Mouse (Mus musculus): ENCODE results near the gene Fut2. TPM values are rescaled to one million over a fixed set of nuclear protein-coding genes. Genes with fewer than 3 reads are reported as not detected.

Gene Fut2
- polyA plus RNA-seq, 1 experiment from 2014 or later = 35.1 TPM

GRCm38 (mm10) chr7:45683396-45684050 lies 17.3 kb upstream of the Fut2 start, which contains the start of gene Ntn5:
TSS of gene Ntn5 (plus strand) at chr7:45684022.
- no peak within 1 kb of the TSS for H3K27ac ChIP-seq (replicated peaks)
- H3K9me3 ChIP-seq (ENCODE audit: control insufficient read depth, low read length) = no peaks in the 10 kb centered on the region
- H3K4me3 ChIP-seq (ENCODE audit: low read depth, low read length) = no peak within 1 kb of the TSS
- no peak for TF ChIP-seq EP300 (optimal IDR thresholded peaks at IDR 0.05)
- no peak for TF ChIP-seq CTCF (IDR thresholded peaks at IDR 0.05; ENCODE audit: low read depth)
- H3K4me2 ChIP-seq (replicated peaks; ENCODE audit: low read depth) = no peak within 1 kb of the TSS
- H3K36me3 ChIP-seq (ENCODE audit: control insufficient read depth, insufficient read depth, low read length) = no peaks in the 10 kb centered on the region
- H3K27me3 ChIP-seq (ENCODE audit: control insufficient read depth, insufficient read depth, low read length) = no peaks in the 10 kb centered on the region
- no peak for ATAC-seq (ENCODE audit: low FRiP score, low TSS enrichment)
- peaks cover 7% of the 10 kb centered on the region; the same call in 1 of the 2 replicates for H3K4me1 ChIP-seq (replicated peaks; ENCODE audit: control insufficient read depth, insufficient read depth)
- DNase-seq (ENCODE audit: low spot score) = no peak
- peak within 1 kb of the TSS; percentile 1; the same call in 1 of the 2 replicates for H3K9ac ChIP-seq (ENCODE audit: low read length)
- 81% methylated on average over 7 of the region's 7 CpGs for WGBS

DNA sequence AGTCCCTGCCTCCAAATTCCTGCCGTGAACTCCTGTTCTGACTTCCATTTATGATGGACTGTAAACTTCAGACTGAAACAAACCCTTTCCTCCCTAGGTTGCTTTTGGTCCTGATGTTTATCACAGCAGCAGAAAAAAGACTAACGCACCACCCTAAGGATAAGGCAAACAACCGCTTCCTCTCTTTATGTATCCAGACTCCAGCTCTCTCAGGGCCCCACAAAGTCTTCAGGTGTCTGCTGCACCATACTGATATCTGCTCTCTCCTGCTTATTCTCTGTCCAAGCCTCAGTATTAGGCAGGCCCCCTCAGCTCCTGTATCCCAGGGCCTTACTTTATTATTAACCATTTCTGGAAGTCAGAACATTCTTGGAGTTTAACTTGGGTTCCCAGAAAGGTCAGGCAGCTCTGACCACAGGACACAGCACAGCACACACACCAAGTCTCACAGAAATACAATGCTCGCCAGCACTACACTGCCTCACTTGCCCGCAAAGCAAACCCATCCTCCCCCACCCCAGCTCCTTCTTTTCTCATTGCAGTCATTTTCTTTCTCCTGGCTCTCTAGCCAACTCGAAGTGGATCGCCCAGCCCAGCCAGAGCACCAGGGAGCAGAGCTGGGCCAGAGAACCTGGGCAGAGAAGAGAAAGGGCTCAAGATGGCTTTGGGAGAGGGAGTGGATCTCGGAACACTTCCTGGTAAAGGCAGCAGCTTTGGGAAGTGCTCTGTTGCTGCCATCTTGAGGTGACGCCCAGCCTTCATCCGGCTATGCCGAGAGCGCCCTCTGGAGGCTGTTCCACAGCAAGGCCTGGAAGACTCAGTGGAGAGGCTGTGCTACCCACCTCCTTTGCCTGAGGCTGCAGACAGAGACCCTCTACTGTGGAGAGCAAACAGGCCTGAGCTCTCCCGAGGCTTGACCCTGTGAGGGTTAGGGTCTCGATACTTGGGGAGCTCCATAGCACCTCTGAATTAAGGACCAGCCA lies 16.2 kb upstream of the Fut2 start:
- 26% methylated on average over 14 of the region's 14 CpGs for WGBS

DNA sequence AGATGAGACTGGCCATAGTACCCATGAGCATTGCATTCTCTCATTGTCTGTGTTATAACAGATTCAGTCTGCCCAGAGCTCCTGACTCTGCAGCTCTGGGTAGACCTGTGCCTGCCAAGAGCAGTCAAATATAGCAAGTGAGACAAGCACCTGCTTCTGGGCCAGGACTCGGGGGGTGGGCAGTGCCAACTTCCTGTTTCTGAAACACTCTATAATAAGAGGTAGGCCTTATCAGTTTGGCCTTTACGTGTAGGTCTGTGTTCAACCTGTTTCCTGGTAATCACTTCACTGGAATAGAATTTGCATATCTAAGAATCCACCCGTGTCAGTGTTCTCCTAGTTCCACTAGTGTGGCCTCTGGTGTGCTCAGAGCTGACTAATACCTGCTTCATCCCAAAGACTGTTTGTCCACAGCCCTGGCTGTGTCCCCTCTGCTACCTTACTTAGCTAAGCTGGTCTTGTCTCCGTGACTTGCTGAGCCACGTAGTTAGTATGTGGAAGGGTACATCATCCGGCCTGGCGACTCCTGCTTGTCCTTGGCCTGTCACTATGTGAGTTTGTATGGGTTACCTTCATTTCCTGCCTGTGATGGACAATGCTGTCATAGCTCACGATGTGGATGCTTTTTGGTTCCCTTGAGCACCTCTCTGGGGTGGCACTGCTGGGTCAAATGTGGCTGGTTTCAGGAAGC lies 15.0 kb upstream of the Fut2 start:
- H3K4me2 ChIP-seq (replicated peaks; ENCODE audit: low read depth) = no peak overlapping the region
- H3K4me3 ChIP-seq (ENCODE audit: low read depth, low read length) = no peak overlapping the region
- no peaks in the 10 kb centered on the region for H3K9me3 ChIP-seq (ENCODE audit: control insufficient read depth, low read length)
- H3K27me3 ChIP-seq (ENCODE audit: control insufficient read depth, insufficient read depth, low read length) = no peaks in the 10 kb centered on the region
- 0 out of 2 replicates have a peak overlapping the region, but pooled peaks have one; percentile 31 for H3K9ac ChIP-seq (ENCODE audit: low read length)
- 60% methylated on average over 8 of the region's 8 CpGs for WGBS
- TF ChIP-seq CTCF (IDR thresholded peaks at IDR 0.05; ENCODE audit: low read depth) (no peak), EP300 (optimal IDR thresholded peaks at IDR 0.05) (no peak)
- H3K4me1 ChIP-seq (replicated peaks; ENCODE audit: control insufficient read depth, insufficient read depth) = peaks cover 5% of the 10 kb centered on the region; the same call in 1 of the 2 replicates
- peak; percentile 61 for ATAC-seq (ENCODE audit: low FRiP score, low TSS enrichment)
- peak overlapping the region; percentile 79 for H3K27ac ChIP-seq (replicated peaks)
- peak; percentile 71 for DNase-seq (ENCODE audit: low spot score)
- no peaks in the 10 kb centered on the region for H3K36me3 ChIP-seq (ENCODE audit: control insufficient read depth, insufficient read depth, low read length)

More for the DNA sequence above, 16.2 kb upstream of the Fut2 start:
- DNase-seq (ENCODE audit: low spot score) (peak; percentile 94), ATAC-seq (ENCODE audit: low FRiP score, low TSS enrichment) (peak; percentile 34; the same call in 1 of the 2 replicates)
- H3K27ac ChIP-seq (replicated peaks) = peak overlapping the region; percentile 66
- no peak for TF ChIP-seq EP300 (optimal IDR thresholded peaks at IDR 0.05)
- TF ChIP-seq CTCF (IDR thresholded peaks at IDR 0.05; ENCODE audit: low read depth) = peak; percentile 100
- H3K9me3 ChIP-seq (ENCODE audit: control insufficient read depth, low read length) = no peaks in the 10 kb centered on the region
- H3K36me3 ChIP-seq (ENCODE audit: control insufficient read depth, insufficient read depth, low read length) = no peaks in the 10 kb centered on the region
- no peak overlapping the region for H3K4me3 ChIP-seq (ENCODE audit: low read depth, low read length)
- H3K27me3 ChIP-seq (ENCODE audit: control insufficient read depth, insufficient read depth, low read length) = no peaks in the 10 kb centered on the region
- peaks cover 7% of the 10 kb centered on the region; the same call in 1 of the 2 replicates for H3K4me1 ChIP-seq (replicated peaks; ENCODE audit: control insufficient read depth, insufficient read depth)
- no peak overlapping the region for H3K9ac ChIP-seq (ENCODE audit: low read length)
- peak overlapping the region; percentile 25; the same call in 1 of the 2 replicates for H3K4me2 ChIP-seq (replicated peaks; ENCODE audit: low read depth)

DNA sequence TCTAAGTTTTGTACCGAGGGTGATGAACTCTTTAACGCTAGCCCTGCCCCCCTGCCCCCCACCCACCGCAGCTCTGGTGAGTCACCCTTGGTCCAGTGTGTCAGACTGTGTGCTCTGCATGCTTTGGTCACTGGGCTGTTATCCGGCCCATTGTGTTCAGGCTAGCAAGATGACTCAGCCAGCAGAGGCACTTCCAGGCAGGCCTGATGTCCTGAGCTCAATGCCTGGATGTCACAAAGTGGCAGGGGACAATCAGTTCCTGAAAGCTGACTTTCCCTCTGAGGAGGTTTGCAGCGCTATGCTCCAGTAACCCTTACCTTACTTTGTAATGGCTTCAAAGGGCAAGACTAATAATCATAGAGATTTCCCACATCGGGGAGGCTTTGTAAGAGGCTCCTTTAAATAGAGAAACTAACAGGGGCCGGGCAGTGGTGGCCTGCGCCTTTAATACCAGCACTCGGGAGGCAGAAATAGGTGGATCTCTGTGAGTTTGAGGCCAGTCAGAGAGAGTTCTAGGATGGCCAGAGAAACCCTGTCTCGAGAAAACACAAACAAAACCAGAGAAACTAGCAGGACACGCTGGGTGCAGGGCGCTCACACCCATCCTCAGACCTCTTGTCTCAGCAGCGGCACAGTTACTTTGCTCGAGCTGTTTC lies 13.9 kb upstream of the Fut2 start:
- H3K4me3 ChIP-seq (ENCODE audit: low read depth, low read length) = no peak overlapping the region
- peak overlapping the region; percentile 79 for H3K27ac ChIP-seq (replicated peaks)
- DNase-seq (ENCODE audit: low spot score) = peak; percentile 77
- no peak for TF ChIP-seq CTCF (IDR thresholded peaks at IDR 0.05; ENCODE audit: low read depth)
- no peak for TF ChIP-seq EP300 (optimal IDR thresholded peaks at IDR 0.05)
- no peaks in the 10 kb centered on the region for H3K27me3 ChIP-seq (ENCODE audit: control insufficient read depth, insufficient read depth, low read length)
- WGBS = 47% methylated on average over 14 of the region's 14 CpGs
- no peaks in the 10 kb centered on the region for H3K9me3 ChIP-seq (ENCODE audit: control insufficient read depth, low read length)
- peak; percentile 82 for ATAC-seq (ENCODE audit: low FRiP score, low TSS enrichment)
- H3K4me1 ChIP-seq (replicated peaks; ENCODE audit: control insufficient read depth, insufficient read depth) = no peaks in the 10 kb centered on the region; the same call in 1 of the 2 replicates
- H3K9ac ChIP-seq (ENCODE audit: low read length) = no peak overlapping the region
- no peak overlapping the region for H3K4me2 ChIP-seq (replicated peaks; ENCODE audit: low read depth)
- no peaks in the 10 kb centered on the region for H3K36me3 ChIP-seq (ENCODE audit: control insufficient read depth, insufficient read depth, low read length)

DNA sequence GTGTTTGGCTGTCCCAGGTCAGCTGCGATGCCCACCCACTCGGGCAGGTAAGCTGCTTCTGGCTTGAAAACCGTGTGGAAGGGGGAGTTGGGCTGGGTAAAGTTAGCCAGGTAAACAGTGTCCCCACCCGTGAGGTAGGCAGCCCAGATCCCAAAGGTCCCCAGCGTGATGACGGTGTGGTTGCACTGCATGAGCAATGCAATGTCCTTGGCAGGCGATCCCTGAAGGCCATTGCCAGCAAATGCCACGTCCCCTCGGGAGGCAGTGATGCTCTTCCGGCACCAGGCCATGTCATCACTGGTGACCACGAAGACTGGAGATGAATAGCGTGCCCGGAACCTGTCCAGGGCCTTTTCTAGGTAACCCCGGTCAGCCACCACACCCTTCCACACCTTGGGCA lies 12.3 kb upstream of the Fut2 start:
- H3K4me3 ChIP-seq (ENCODE audit: low read depth, low read length) = no peak overlapping the region

More for the DNA sequence above, 12.3 kb upstream of the Fut2 start:
- Histone ChIP-seq H3K27ac (replicated peaks) (peak overlapping the region; percentile 81), H3K9ac (ENCODE audit: low read length) (no peak overlapping the region), H3K4me2 (replicated peaks; ENCODE audit: low read depth) (no peak overlapping the region), H3K9me3 (ENCODE audit: control insufficient read depth, low read length) (no peaks in the 10 kb centered on the region), H3K4me1 (replicated peaks; ENCODE audit: control insufficient read depth, insufficient read depth) (no peaks in the 10 kb centered on the region), H3K36me3 (ENCODE audit: control insufficient read depth, insufficient read depth, low read length) (no peaks in the 10 kb centered on the region), H3K27me3 (ENCODE audit: control insufficient read depth, insufficient read depth, low read length) (no peaks in the 10 kb centered on the region)
- TF ChIP-seq EP300 (optimal IDR thresholded peaks at IDR 0.05) = no peak
- TF ChIP-seq CTCF (IDR thresholded peaks at IDR 0.05; ENCODE audit: low read depth) = no peak
- 75% methylated on average over 14 of the region's 14 CpGs for WGBS
- ATAC-seq (ENCODE audit: low FRiP score, low TSS enrichment) = 0 out of 2 replicates have a peak, but pooled peaks have one; percentile 2
- peak; percentile 58 for DNase-seq (ENCODE audit: low spot score)

All from stomach, postnatal 0 days (tissue).